Mouse (Mus musculus) left cerebral cortex, adult 8-10 months (tissue): ENCODE data around the gene Pus1. TPM values are rescaled to one million over a fixed set of nuclear protein-coding genes. Genes with fewer than 3 reads are reported as not detected.
"Not testable (repeated sequence)": the region's sequence is repeated elsewhere in the genome, so short reads cannot be mapped to it uniquely, and the experiment has no call there.

Experiments used
- DNase-seq, 2 experiments: peaks; one replicate each; pipeline ENCODE4 v3.0.0; 2022; ENCODE audit warnings: low spot score in 2 of 2
- total RNA-seq, 4 experiments: library from RNA; stranded (reverse); gene quantifications; 2 replicates each; pipeline ENCODE4 v1.2.4; 2022

Gene Pus1
- total RNA-seq, 4 experiments from 2014 or later, result 18.6 to 25.2 (median 19.7) TPM

DNA sequence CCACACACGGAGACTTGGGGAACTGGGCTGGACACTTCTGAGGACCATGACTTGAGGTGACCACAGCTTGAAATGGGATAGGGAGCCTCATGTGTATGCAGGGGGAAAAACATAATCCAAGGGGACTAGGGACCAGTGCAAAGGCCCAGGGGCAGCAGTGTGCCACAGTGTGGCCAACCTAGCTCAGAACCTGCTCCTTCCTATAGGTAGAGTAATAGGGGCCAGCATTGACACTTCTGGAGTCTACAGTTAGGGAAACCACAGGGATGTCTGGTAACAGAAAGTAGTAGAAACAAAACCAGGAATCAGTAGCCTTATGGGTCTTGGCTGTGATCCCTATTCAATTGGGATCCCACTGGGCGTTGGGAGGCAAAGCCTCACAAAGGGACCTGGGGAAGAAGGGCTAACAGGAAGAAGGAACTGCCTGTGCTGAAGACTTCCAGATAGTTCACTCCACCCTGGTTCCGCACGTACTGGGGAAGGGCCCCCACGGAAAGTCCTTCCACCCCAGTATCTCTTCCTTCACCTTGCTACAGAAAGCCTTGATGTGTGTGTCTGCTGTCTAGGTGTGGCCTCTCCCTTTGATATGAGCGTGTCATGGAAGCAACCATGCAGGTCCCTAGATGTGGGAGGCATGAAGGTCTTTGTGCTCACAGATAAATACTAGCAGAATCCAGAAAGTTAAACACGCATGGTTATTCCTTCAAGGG is 1.2 kb upstream of the Pus1 start:
- no peak for DNase-seq

DNA sequence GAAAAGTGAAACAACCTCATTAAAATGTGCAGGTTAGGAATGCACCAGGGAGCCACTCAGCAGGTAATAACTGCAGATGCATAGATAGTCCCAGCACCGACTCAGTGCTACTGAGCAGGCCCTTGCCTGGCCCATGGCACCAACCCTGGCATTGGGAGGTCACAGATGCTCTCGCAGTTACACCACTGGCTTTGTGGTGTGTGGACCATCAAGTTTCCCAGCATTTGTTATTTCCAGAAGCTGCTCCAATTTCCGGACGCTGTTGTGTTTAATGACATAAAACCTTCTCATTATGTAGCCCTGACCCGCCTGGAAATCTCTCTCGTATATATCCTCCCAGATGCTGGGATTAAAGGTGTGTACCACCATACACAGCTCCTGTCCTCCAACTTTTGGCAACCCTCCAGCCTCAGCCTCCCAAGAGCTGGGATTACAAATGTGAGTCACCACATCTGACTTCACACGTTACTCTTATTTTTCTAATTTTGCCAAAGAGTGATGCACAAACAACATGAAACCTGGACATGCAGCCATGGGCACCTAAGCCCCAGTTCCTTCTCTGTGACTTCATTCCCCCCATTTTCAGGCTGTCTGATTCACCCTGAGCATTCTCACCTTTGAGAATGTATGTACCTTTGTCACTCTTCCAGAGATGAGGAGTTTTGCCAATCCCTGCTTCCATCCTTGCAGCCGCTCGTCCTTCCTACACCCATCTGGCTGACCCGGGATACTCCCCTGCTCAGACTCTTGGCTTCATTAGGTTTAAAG is 486 bp upstream of the Pus1 start:
- DNase-seq, result no peak

DNA sequence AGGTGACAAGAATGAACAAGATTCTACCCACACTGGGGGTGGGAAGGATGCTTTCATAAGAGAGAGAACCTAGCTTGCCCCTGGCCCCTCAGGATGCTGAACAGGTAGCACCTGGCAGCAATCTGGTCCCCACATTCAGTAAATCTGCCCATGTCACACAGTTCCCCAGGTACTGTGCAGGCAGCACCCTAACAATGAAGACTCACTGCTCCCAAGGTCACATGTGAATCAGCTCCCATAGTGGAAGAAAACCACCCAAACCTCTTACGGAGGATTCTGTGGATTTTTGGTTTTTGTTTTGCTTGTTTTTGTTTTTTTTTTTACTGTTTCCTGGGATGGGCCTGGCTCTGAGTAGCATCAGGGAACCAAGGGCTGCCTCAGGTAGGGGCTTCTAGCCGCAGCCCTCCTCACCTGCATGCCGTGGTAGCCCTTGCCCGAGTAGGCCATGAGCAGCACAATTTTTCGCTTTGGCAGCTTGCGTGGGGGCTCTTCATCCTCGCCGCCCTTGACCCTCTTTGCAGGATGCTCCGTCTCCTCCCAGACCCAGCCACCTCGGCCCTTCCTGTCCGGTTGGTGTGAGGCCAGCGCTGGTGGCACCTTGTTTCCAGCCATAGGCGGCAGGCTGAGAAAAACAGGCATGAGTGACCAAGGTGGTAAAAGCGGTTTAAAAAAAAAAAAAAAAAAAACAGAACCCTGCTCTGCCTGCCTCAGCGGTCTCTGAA is 1.0 kb downstream of the Pus1 start:
- DNase-seq, result no peak

DNA sequence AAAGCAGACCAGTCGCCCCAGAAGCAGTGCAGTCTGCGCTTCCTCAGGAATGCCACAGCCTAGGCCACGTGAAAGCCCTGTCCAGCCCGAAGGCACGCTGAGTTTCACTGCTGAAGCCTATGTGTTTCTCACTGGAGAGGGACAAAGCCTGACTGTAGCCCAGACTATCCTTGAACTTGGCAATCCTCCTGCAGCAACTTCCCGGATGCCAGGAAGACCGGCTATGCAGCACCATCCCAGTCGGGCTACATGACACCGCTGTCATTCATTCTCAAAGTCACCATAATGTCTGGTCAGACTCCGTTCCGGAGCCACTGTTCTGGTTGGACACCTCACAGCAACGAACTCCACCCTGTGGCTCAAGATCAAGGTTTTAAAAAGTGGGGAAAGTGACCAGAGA is 2.2 kb downstream of the Pus1 start:
- DNase-seq, result no peak

DNA sequence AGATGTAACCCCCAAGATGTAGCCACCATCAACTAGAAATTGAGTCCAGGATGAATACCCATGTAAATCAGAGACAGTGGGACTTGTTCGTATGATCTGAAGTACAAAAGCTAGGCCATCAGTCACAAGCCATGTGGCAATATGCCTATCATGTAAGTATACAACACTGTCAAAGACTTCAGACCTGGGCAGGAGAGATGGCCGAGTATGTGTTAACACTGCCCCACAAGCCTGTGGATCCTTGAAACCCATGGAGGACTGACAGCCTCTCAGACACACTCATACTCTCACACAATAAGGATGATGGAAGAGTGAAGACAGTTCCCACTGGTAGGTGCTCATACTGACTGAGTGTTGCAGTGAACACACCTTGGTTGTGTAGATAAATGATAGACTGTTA is 4.3 kb downstream of the Pus1 start:
- no peak for DNase-seq

DNA sequence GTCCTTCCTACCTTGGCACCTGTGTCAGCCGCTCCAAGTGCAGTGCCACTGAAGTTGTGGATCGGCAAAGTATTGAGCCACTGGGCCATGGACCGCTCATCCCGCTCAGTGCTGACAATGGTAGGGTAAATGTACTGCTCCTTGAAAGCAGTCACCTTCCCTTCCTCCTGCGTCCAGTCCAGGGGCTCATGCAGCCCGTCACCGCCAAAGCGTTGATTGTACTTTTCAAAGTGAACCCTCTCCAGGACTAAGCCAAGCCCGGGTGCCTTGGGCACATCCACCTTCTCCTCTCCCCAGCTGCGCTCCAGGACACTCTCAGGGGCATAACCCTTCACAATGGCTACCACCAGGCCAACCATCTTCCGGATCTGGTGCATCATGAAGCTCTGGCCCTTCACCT is 5.9 kb downstream of the Pus1 start:
- DNase-seq, result no peak

DNA sequence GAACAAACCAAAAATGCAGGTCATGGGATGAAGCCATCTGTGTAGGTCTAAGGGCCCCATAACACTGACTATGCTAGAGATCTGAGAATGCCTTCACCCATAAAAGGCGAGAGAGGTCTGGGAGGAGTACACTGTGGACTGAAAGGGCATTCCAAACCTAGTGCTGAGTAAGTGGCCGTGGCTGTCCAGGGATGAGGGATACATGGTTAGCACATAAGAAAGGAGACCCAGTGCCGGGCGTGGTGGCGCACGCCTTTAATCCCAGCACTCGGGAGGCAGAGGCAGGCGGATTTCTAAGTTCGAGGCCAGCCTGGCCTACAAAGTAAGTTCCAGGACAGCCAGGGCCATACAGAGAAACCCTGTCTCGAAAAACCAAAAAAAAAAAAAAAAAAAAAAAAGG is 7.5 kb downstream of the Pus1 start:
- DNase-seq, result not testable (repeated sequence)

DNA sequence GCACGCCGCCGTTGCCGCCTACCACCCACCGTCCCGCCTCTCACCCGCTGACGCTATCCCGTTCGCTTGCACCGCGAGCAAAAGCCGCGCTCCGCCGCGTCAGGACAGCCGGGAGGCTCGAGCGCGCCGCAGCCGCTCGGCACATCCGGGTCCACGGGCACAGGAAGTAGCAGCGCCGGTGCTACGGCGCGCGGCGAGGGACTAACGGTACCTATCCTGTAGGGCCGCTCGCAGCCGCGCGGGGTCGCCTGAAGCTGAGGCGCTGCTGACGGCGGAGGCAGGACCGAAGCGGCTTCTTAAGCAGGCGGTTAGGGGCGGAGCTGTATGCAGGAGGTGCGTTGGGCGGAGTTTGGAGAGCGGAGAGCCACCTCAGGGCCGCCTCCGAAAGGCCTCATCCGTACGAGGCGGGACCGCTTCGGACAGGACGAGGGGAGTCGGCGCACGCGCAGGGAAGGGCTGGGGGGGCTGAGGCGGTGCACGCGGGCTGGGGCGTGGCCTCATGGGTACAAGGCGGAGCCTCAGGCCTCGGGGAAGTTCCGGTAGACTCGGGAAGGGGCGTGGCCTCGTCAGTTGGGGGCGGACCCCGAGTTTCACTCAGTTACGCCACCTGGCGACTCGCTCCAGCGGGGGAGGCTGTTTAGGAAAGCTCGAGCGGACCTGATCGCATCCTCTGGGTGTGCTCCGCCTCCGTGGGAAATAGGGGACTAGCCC is 9.9 kb downstream of the Pus1 start, which contains the start of gene Ep400:
Ep400 (minus strand) TSS at position 270 of the 711 bp plus-strand sequence.
- DNase-seq, result peak; percentile 97 to 100

DNA sequence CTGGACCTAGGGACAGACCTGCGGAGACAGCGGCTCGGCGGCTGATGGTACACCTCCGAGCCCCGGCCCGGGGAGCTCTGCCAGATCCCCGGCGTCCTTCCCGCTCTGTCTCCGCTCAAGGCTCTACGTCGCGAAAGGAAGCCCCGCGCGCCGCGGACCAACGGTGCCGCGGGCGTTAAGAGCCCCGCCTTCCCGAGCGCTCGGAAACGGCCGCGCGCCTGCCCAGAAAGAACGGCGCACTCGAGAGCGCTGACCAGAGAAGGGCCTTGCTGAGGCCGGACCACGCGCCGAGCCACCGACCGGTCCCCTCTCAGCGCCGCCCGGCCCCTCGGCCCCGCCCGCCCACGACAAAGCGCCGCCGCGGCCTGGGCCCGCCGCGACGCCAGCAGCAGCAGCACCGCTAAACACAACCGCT is 10.4 kb downstream of the Pus1 start:
- peak in 1 of 2 experiments; percentile 42 for DNase-seq

DNA sequence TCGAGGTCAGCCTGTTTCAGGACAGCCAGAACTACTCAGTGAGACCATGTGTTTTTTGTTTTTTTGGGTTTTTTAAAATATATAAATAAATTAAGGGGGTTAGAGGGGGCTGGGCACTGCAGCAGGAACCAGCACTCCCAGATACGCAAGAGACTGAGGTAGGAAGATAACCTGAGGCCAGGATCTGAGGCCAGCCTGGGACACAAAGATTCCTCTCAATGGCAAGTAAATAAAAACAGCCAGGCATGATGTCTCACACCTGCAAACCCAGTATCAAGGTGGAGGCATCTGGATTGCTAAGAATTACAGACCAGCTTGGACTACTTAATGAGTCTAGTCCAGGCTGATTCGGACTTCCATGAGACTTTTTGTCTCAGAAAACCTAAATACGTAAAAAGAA is 11.2 kb downstream of the Pus1 start:
- DNase-seq, result no peak

DNA sequence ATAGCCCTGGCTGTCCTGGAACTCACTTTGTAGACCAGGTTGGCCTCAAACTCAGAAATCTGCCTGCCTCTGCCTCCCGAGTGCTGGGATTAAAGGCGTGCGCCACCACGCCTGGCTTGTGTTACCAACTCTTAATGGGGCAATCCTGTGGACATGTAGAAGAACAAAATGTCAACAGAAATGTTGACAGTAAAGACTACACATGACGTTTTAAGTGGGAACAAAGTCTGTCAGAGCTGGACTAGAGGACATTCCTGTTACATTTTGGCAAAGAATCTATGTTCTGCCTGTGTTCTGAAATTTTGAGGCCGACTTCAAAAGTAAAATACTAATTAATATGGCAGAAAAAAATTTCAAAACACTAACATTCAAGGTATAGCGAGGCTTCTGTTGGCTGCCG is 16.6 kb downstream of the Pus1 start:
- DNase-seq, result no peak

DNA sequence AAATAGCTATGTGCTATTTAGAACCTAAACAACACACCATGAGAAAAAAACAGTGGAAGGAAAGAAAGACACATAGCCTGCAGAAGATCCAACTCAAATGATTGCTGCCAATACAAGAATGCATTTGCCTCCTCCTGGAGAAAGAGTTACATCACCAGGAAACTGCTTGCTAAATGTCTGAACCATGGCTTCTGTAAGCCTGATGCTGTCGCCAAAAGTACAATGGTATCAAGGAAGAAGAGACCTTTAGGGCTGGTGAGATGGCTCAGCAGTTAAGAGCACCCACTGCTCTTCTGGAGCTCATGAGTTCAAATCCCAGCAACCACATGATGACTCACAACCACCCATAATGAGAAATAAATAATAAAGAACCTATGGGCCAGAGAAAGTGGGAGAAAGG is 35.4 kb downstream of the Pus1 start:
- no peak for DNase-seq

DNA sequence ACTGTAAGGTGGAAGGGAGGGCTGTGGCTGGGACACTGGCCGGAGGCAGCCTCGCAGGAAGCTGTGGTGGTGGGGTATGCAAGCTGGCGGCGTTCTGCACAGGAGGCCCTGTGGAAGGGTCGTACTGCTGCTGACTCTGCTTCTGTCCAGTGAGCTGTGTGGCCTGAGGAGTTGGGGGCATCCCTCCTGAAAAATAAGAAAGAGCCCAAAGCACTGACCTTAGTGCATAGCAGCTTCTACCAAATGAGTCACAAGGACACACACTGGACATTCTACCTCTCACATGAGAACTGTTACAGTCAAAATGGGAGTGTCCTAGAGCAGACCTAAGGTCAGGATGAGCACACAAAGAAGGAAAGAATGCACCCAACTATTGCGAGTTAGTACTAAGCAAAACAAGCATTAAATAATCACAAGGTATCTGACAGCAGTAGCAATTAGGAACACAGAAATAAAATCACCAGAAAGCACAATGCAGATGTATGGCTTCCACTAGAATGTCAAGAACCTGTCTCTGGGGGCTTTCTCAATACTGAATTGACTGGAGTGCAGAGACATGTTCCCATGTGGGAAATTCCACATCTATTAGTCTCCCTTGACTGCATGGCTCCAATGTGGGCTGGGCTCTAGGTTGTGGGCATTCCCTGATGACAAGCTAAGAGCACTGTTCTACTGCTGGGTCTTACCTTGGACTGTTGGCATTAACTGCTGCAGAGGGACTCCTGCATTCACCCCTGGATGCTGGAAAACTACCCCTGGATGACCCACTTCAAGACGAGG is 40.8 kb downstream of the Pus1 start:
- DNase-seq, result no peak

DNA sequence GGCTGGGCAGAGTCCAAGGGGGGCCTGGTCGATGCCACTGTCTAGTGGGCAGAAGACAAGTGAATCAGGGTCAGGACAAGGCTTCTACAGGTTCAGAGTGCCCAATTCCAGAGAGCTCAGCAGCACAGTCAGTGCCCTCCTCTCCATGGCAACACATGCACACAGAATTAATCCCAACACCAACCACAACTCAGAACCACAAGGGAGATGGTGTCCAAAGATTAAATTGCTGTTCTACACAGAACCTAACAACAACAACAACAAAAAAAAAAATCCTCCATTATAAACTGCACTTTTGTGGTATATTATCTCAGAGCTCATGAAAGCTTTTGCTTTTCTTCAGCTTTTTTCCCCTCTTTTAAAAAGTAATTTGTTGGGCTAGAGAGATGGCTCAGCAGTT is 44.9 kb downstream of the Pus1 start:
- no peak for DNase-seq

DNA sequence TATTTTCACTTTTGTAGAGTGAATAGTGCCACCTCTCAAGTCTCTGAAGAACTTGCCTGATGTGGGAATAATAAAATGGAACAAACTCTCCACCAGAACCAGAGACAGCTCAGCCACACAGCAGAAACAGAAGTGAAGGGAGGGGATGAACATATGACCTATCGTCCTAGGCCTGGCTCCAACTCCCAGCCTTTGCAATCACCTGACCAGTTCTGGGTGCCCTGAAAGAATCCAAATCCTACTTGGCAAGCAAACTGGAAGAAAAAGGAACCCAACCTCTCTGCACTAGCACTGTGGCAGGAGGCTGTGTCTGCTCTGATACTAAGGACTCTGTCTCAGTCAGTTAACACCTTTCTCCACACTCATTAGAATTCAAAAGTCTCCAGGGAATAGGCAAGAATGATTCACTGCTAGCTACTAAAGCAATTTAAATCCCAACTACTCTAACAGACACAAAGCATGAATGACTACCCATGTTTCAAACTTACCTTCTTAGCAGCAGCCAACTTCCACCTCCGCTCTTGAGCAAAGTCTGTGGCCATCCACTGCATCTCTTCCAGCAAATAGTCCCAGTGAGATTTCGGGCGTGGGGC is 47.1 kb downstream of the Pus1 start:
- no peak for DNase-seq

DNA sequence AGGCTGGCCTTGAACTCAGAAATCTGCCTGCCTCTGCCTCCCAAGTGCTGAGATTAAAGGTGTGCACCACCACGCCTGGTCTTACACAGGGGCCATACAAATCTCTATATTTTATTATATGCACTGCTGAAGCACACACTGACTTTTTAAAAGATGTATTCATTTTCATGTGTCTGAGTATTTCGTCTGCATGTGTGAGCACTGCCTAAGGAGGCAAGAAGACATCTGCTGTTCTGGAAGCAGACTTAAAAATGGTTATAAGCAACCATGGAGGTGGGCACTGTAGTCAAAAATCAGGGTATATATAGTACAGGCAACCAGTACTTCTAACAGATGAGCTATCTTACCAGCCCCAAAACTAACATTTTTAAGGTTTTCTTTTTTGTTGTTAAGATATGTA is 49.2 kb downstream of the Pus1 start:
- DNase-seq, result no peak

DNA sequence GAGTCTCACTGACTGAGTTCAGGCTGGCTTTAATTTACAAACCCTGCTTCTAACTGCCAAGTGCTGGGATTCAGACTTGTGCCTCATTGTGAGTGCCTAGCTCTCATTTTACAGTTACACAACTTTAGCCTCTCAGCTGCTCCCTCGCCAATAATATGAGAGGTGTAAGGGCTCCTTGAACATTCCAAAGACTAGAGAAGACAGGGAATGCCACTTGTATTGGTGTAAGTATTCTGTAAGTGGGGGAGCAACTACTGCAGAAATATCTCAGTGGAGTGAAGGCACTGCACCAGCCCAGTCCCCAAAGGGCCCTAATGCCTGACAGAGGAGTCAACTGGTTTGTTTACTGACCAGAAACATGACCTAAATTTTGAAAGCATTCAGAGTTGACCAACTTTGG is 52.6 kb downstream of the Pus1 start:
- no peak for DNase-seq
